Mouse (Mus musculus) CD4-positive, CD25-positive, alpha-beta regulatory T cell, adult 9 weeks (primary cell): ENCODE measurements around the gene Clec4f. TPM values are rescaled to one million over a fixed set of nuclear protein-coding genes. Genes with fewer than 3 reads are reported as not detected.

Source experiments
- polyA plus RNA-seq: library from polyadenylated mRNA; unstranded; fragments of 100-300 nt; shearing (Covaris generic); gene quantifications from one replicate; pipeline ENCODE4 v1.2.1, GENCODE M21; 2017

The Clec4f gene
- not detected for polyA plus RNA-seq

DNA sequence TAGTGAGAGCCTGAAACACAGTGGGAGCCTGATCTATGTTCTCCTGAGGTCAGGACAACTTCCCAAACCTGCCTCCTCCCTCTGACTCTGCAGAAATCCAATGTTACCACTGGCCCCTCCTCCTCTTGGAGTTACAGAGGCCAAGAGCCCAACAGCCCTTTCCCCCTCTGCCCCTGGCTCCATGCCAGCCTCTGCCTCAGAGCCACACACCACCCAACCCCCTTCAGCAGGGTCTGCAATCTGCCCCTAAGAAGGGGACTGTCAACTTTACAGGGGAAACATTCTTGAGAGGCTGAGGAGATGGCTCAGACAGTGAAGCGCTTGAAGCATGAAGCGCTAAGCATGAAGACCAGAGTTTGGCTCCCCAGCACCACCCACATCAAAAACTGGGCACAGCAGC lies at the start of gene Clec4f:
Gene Clec4f, minus strand, starts transcription at position 101 of the 400 bp plus-strand sequence.

DNA sequence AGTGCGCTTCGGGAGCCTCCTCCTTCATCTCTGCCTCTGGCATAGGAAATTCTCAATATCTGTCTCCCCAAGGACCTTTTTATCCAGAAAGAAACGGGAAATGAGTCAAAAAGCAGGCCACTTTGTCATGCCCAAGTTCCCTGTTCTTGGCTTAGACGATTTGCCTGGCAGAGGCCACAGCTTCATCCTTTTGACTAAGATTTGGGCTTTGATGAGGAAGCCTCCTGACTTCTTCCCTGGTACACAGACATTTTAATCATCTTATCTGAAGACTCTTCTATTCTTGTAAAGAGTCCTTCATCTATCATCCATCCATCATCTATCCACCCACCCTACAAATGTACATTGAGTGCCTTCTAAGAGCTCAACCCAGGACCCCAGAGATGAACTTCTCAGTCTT lies 21.8 kb upstream of the Clec4f start, which contains the start of gene Cd207:
Gene Cd207, minus strand, starts transcription at position 101 of the 400 bp plus-strand sequence.

Other genes with a start within 250 kb of the Clec4f start
- gene Tet3, start 197.1 kb downstream of the Clec4f start, polyA plus RNA-seq = 49.1 TPM
- 143 TPM for gene Dguok, start 149.2 kb downstream of the Clec4f start, polyA plus RNA-seq
- gene Actg2, start 119.9 kb downstream of the Clec4f start, polyA plus RNA-seq = 27.0 TPM
- gene Stambp, start 83.5 kb downstream of the Clec4f start, polyA plus RNA-seq = 45.0 TPM
- not detected for gene Cd207, start 21.7 kb upstream of the Clec4f start, polyA plus RNA-seq
- 0.37 TPM for gene Vax2, start 55.1 kb upstream of the Clec4f start, polyA plus RNA-seq
- not detected for gene Atp6v1b1, start 86.8 kb upstream of the Clec4f start, polyA plus RNA-seq
- 0.22 TPM for gene Ankrd53, start 106.5 kb upstream of the Clec4f start, polyA plus RNA-seq
- gene Tex261, start 119.6 kb upstream of the Clec4f start, polyA plus RNA-seq = 107 TPM
- gene Nagk, start 138.8 kb upstream of the Clec4f start, polyA plus RNA-seq = 31.6 TPM
- 43.1 TPM for gene Paip2b, start 175.6 kb upstream of the Clec4f start, polyA plus RNA-seq
- gene Zfp638, start 210.9 kb upstream of the Clec4f start, polyA plus RNA-seq = 162 TPM